Mouse (Mus musculus) brain, embryonic 14.5 days (tissue): ENCODE results near the gene Nmt1. TPM values are rescaled to one million over a fixed set of nuclear protein-coding genes. Genes with fewer than 3 reads are reported as not detected.
A peak's percentile ranks its signal among the peaks of the same experiment; 100 is the strongest.

ENCODE experiments used
- DNase-seq: peaks from one replicate; pipeline ENCODE4 v3.0.0-alpha.2; 2011; ENCODE audit warnings: low read depth
- CTCF ChIP-seq: fragments of 200-500 bp; IDR thresholded peaks from 2 replicates; pipeline ENCODE4 v1.5.1; 2012; ENCODE audit warnings: inconsistent platforms, mild to moderate bottlenecking, moderate library complexity, borderline replicate concordance; ENCODE audit not compliant: insufficient read depth, insufficient read length; ENCODE audit errors: extremely low read depth
- POLR2A ChIP-seq: fragments of 200-500 bp; IDR thresholded peaks from 2 replicates; pipeline ENCODE4 v1.6.1; 2012; ENCODE audit warnings: mild to moderate bottlenecking, inconsistent platforms, borderline replicate concordance; ENCODE audit not compliant: poor library complexity, insufficient read depth, insufficient read length, severe bottlenecking; ENCODE audit errors: extremely low read depth
- polyA plus RNA-seq: library from polyadenylated mRNA; depleted of rRNA; stranded (reverse); fragments of >200 nt; gene quantifications from 2 replicates; pipeline ENCODE4 v1.2.3, GENCODE M21; 2012; rRNA removed

The Nmt1 gene
- 40.1 and 42.3 TPM in 2 replicates for polyA plus RNA-seq

GRCm38 (mm10) chr11:103028176-103028891 is at the start of gene Nmt1, which contains the start of gene Dcakd:
Gene Nmt1 (plus strand): TSS chr11:103028190.
Gene Dcakd (minus strand): TSS chr11:103028333.
- peak; percentile 99 for DNase-seq
- TF ChIP-seq CTCF (no peak), POLR2A (peak; percentile 48; the same call in 1 of the 2 replicates)

- no peak for TF ChIP-seq CTCF
- TF ChIP-seq POLR2A, result no peak
- DNase-seq, result no peak
These were observed 46.7 kb upstream of the Nmt1 start for GRCm38 (mm10) chr11:102981151-102981890.

DNA sequence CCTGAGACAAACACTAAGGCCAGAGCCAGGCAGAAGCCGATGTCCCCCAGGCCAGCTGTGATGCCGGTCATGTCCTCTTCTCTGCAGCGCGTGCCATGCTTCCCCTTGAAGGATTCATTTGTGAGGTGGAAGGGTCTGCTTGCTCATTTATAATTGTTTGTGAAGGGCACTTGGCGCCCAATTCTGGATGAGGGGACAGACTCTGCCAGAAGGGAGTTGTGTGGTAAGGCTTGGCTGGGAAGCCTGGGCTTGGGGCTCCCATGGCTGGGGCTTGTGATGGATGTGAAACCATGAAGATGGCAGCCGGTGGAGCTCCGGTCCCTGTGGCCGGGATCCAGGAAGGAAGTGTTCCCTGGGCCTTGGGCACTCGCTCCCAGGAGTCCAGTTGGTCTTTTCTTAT is 43.9 kb upstream of the Nmt1 start:
- DNase-seq, result no peak

GRCm38 (mm10) chr11:102984615-102985014 is 43.4 kb upstream of the Nmt1 start:
- no peak for DNase-seq
- TF ChIP-seq POLR2A, result no peak
- TF ChIP-seq CTCF, result no peak

More for the DNA sequence above, 43.9 kb upstream of the Nmt1 start:
- TF ChIP-seq POLR2A, result no peak
- TF ChIP-seq CTCF, result no peak

- no peak for DNase-seq
- TF ChIP-seq POLR2A, result no peak
- no peak for TF ChIP-seq CTCF
These were observed 42.8 kb upstream of the Nmt1 start for GRCm38 (mm10) chr11:102985160-102985559.

DNA sequence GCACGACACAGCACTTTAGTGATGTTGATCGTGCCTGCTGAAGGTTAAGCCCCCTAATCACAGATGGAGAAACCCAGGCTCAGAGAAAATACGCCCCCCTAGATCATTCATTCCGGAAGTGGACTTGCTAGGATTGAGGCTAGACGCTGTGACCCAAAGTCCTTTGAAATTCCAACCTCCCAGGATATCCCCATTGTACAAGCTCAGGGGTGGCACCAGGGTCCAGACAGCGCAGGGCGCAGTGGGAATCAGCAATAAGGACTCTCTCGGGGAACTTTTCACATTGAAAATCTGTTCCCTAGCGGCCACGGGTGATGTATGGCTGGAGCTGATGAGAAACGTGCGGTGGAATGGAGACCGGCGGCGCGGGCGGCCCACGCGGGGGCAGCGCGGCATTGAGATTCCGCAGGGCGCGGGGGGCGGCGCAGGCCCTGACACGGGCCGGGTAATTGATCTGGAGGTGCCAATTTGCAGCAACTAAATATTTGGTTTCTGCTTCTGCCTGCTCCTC is 38.3 kb upstream of the Nmt1 start:
- DNase-seq, result no peak
- TF ChIP-seq CTCF (no peak), POLR2A (no peak)

DNA sequence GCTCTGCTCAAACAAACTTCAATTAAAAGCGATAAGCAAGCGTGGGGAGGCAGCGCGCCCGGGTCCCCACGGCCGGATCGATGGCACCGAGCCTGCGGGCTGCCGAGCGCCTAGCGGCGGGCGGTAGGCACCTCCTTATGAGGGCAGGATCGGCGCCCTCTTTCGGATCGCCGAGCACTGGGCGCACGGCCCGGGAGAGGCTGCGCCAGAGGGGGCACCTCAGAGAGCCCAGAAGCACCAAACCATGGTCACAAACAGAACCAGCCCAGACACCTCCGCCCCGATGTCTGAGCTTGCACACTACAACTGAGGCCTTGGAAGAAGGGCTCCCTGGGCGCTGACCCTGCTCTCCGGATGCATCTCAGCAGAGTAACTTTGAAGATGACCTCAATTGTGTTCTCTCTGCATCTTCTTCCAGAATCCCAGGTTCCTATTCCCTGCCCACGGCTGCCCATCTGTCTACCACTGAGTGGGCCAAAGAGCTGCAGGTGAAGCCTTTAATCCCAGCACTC is 37.8 kb upstream of the Nmt1 start:
- TF ChIP-seq CTCF (peak; percentile 43; the same call in 1 of the 2 replicates), POLR2A (no peak)
- peak; percentile 51 for DNase-seq

GRCm38 (mm10) chr11:102991681-102992080 is 36.3 kb upstream of the Nmt1 start:
- TF ChIP-seq POLR2A (no peak), CTCF (no peak)
- peak; percentile 61 for DNase-seq

GRCm38 (mm10) chr11:102992940-102993339 is 35.0 kb upstream of the Nmt1 start:
- DNase-seq, result peak; percentile 72
- no peak for TF ChIP-seq POLR2A
- peak; percentile 88 for TF ChIP-seq CTCF

GRCm38 (mm10) chr11:102993420-102994029 is 34.5 kb upstream of the Nmt1 start:
- DNase-seq, result peak; percentile 75
- no peak for TF ChIP-seq POLR2A
- TF ChIP-seq CTCF, result no peak

- TF ChIP-seq CTCF (no peak), POLR2A (no peak)
- DNase-seq, result no peak
These were observed 33.0 kb upstream of the Nmt1 start for GRCm38 (mm10) chr11:102994952-102995351.
